Mouse (Mus musculus) right cerebral cortex, postnatal 14 days (tissue): Measurements from ENCODE around the gene Cul3.
"Not testable (repeated sequence)": the region's sequence is repeated elsewhere in the genome, so short reads cannot be mapped to it uniquely, and the experiment has no call there.

ENCODE experiments used
- DNase-seq: peaks from one replicate; pipeline ENCODE4 v3.0.0; 2022

Cul3 gene

GRCm38 (mm10) chr1:80340436-80341376 lies at the start of gene Cul3:
Gene Cul3 (minus strand): TSS chr1:80340480.
- peak; percentile 96 for DNase-seq

- no peak for DNase-seq
These were observed 49.2 kb upstream of the Cul3 start for GRCm38 (mm10) chr1:80389518-80389917.

DNA sequence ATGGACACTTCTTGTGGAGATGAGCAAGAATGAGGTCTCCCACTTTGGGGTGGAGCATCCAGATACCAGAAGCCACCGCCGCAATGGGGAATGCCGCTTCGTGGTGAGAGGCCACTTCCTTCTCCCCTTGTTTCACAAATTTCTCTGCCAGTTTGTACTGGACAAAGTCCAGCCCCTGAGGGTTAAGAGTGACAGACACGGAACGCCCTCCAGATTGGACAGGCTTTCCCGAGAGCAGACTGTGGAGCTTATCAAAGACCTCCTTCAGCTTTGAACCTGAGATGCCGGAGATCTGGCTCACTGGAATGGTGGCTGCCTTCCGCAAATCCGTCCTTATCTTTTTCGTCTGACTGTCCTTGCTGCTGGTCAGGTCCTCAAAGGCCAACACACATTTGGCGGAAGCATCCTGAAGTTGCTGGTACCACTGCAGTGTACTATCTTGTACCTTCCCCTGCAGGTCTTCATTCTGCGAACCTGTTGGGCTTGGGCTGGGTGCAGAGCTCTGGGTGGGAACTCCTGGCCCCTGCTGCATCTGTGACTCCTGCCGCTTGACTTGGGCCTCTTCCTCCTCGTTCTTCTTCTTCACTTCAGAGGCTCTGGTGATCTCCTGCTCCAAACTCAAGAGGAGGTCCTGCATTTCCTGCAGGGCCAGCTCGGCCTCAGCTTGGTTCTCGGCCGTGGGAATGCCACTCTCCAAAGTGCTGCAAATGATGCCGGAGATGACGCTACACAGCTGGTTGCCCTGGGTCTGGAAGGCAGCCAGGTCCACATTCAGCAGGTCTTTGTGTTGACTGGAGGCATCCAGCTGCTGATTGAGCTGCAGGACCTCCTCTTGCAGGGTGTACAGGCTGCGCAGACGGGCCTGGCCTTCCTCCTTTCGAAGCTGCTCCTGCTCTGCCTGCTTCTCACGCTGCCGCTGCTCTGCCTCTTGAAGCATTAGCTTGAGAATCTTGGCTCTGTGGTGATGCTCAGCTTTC lies 43.6 kb upstream of the Cul3 start:
- no peak for DNase-seq

DNA sequence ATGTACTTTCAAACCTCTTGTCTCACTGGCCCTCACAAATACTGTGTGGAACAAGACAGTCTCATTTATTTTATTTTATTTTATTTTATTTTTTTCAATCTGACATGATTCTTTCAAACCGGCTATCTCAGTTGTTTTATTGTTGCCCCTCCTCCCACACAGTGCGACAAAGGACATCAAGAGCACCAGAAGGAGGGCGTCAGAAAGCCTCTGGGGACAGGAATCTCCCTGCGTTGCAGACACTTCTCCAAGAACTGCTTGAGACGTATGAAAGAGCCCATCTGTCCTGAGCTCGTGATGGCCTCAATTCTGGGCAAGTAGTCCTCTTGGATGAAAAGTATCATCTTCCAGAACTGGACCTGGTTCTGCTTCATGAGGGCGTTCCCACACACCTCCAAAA lies 42.6 kb upstream of the Cul3 start:
- no peak for DNase-seq

- DNase-seq = no peak
These were observed 41.0 kb upstream of the Cul3 start for GRCm38 (mm10) chr1:80381302-80381701.

GRCm38 (mm10) chr1:80372010-80372409 lies 31.7 kb upstream of the Cul3 start:
- DNase-seq = no peak

GRCm38 (mm10) chr1:80371189-80371889 lies 31.1 kb upstream of the Cul3 start:
- no peak for DNase-seq

DNA sequence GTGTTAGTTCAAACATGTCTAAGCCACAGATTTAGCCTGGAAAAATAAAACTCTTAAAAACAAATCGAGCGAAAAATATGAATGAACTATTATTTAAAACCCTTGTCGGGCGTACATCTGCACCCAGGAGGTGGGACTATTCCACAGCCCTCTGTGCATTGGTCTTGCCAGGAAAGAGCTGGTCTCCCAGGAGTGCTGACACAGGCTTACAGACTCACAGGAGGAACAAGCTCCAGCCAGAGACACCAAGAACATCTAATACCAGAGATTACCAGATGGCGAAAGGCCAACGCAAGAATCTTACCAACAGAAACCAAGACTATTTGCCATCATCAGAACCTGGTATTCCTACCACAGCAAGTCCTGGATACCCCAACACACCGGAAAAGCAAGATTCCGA lies 23.2 kb upstream of the Cul3 start:
- no peak for DNase-seq

DNA sequence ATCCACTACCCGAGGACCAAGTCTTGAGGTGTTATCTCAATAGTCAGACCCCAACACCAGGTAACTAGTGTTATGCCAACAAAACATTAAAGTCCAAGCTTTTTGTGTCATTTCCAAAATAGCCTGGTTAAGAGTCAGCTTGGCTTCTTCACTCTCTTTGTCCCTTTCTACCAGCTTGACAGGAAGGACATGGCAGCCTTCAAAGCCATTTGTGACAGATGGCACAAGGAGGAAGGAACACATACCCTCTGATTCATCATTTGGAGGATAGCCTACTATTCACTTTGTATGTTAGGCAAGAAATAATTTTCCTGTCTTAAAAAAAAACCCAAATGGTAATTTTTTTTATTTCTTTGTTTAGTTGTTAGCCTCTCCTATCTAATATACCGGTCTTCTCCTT lies 22.7 kb upstream of the Cul3 start:
- DNase-seq = no peak

GRCm38 (mm10) chr1:80362400-80362799 lies 22.1 kb upstream of the Cul3 start:
- DNase-seq = no peak

DNA sequence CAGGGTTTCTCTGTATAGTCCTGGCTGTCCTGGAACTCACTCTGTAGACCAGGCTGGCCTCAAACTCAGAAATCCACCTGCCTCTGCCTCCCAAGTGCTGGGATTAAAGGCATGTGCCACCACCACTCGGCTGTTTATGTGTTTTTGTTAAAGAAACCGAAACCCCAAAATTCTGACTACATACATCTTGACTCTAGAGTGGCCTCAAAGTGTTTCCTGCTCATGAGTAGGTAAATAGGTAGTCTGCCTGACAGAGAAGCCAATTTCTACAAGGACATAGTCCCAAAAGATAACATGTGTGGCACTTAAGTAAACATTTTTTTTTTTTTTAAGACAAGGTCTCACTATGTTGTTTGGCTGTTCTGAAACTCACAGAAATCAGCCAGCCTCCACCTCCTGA lies 21.5 kb upstream of the Cul3 start:
- not testable (repeated sequence) for DNase-seq

DNA sequence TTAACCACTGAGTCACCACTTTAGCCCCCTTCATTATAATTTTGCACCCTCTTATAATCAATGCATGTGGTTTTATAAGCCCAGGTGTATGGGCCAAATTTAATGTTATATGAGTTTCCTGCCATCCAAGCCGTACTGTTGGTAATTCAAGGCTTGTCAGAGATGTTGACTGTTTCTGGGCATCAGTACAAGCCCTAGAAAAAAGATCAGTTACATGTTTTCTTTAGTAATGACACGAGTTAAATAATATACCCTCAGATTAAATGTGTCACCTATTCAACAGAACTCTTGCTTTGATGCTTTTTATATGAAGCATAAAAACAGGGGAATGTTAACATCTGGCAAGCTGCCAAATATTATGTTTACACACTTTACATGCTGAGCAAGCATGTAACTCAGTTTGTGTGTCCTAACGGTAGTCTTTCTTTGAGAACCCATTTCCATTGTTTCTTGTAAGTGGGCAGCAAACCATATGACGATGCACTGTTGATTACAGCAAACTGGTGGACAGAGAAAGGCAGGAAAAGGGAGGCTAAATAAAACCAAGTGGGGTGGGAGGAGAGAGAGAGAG lies 19.8 kb upstream of the Cul3 start:
- DNase-seq = no peak

GRCm38 (mm10) chr1:80340061-80340435 lies 232 bp downstream of the Cul3 start:
- DNase-seq = peak; percentile 66

DNA sequence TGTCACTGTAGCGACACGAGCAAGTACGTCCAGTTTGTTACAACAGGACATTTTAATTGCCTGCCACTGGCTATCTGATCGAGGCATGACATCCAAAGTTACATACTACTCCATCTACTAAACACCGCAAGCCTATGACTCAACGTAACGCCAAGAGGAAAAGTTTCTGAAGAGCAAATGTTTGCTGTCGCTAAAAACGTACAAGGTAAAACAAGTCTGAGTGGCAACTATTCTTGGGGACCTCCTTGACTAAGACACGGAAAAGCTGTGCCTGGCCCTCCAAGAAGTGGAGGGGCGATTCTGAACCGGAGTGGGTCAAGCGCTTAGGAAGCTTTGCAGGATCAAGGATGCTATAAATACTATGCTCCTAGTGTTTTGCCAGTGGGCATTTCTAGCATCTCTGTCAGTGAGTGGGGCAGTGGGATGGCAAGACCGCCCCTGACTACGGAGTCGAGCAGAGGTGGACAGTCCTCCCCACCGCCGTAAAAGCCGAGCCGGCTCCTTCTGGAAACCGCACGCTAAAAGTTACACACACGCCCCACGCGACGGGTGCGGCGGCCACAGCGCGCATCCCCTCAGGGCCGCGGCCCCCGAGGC lies 757 bp downstream of the Cul3 start:
- no peak for DNase-seq

- no peak for DNase-seq
These were observed 1.9 kb downstream of the Cul3 start for GRCm38 (mm10) chr1:80338398-80338797.

DNA sequence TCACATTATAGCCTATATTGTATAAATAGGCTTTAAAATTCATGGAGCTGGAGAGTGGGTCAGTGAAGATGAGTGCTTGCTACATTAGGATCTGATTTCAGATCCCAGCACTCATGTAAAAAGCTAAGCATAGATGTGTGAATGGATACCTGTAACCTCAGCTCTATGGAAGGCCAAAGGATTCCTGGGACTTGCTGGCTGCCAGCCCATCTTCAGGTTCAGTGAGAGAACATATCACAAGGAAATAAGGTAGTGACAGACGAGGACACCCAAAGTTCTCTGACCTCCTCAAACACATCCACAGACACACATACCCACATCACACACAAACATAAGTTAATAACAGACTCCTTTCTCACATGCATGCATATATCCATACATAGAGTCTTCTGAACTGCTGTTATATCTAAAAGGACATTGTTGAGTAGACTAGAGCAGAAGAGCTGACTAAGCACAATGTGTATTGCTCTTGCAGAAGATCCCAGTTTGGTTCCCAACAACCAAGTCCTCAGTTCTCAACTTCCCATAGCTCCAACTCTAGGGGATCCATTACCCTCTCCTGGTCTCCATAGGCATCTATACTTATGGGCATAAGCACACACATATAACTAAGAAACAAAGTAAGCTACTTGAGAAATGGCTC lies 4.4 kb downstream of the Cul3 start:
- no peak for DNase-seq

DNA sequence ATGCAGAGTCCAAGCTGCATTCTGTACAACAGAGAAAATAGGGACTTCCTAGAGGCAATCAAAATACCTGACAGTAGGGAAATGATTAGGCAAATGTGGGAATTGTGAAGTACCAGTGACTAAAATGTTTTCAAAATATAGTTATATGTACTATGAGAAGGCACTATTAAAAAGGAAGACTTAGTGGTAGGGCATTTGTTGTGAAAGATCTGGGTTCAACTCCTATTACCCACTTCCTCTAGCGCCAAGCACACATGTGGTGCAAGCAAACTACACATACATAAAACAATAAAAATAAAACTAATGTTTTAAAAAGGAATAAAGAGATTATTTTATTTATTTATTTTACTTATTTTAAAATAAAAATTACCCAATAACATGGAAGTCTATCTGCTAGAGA lies 5.2 kb downstream of the Cul3 start:
- DNase-seq = no peak

GRCm38 (mm10) chr1:80330970-80331369 lies 9.3 kb downstream of the Cul3 start:
- DNase-seq = no peak

DNA sequence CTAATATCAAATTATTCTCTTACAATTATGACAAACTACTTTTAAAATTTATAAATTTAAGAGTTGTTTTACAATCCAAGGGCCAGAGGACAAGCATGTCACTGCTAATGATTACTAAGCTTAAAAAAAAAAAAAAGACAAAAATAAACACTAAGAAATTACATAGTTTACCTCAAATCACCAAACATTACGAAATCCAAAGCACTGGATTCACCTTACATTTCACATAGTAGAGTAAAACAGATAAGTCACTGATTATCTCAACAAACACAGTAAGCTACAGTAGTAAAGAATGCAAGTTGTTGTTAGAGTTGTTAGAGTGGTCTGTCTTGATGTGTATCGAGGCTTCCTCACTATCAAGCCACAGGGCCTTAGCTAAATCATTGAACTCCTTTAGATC lies 14.5 kb downstream of the Cul3 start:
- no peak for DNase-seq

DNA sequence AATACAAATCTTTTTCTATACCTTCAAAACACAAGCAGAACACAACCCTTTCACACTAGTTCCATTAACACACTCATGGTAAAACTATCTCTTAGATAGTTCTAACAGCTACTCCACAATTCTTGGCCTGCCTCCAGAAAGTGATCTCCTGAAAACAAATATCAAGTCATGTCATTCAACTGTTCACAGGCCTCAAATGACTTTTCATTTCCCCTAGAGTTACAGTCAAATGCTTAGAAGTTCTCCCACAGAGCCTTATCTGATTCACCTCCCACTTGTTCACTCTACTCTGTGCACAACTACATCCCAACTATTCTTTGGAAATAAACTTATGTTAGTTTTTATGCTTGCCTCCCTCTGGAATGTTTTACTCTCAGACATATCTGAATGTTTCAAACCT lies 15.9 kb downstream of the Cul3 start:
- DNase-seq = no peak

DNA sequence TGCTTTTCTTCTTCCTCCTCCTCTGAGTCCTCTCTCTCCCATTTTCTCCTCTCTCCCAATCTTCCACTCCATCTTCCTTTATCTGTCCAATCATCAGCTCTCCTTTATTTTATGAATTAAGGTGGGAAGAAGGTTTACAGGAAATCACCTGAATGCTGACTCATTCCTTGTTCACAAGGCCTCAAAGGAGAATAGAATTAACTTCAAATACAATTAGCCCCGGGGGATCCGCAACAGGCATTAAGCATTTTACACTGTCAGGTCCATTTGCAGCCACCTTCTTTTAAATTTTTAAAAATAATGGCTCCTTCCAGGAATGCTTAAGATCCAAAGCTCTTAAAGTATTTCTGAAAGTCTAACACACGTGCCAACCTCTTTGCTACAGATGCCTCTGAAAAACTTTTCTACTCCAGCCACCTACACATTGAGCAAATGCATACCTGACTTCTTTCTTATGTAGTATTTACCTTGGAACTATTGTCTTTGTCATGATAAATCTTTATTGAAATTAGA lies 24.7 kb downstream of the Cul3 start:
- DNase-seq = no peak

- no peak for DNase-seq
These were observed 47.0 kb downstream of the Cul3 start for GRCm38 (mm10) chr1:80293307-80293706.
